Mouse (Mus musculus) central nervous system, embryonic 18 days (tissue): ENCODE results near the gene Btbd35f11. TPM values are rescaled to one million over a fixed set of nuclear protein-coding genes. Genes with fewer than 3 reads are reported as not detected.

Experiments
- polyA plus RNA-seq: library from polyadenylated mRNA; depleted of rRNA; stranded (reverse); fragments of >200 nt; gene quantifications from 2 replicates; pipeline ENCODE4 v1.2.3, GENCODE M21; 2012; rRNA removed

The Btbd35f11 gene
- not detected in 2 replicates for polyA plus RNA-seq

GRCm38 (mm10) chrX:3443590-3443989 lies at the start of gene Btbd35f11:
Btbd35f11 (minus strand) TSS chrX:3443690.

Other genes starting within 250 kb of the Btbd35f11 start
- gene Btbd35f24, start 247.9 kb downstream of the Btbd35f11 start, polyA plus RNA-seq: not detected in 2 replicates